Mouse (Mus musculus) heart, adult 2 months (tissue): ENCODE results near the gene Slc7a6.

Experiments
- CTCF ChIP-seq: fragments of 200-600 bp; IDR thresholded peaks from 2 replicates; pipeline ENCODE4 v1.8.1; 2022; ENCODE audit warnings: antibody characterized with exemption, mild to moderate bottlenecking, moderate library complexity
- EP300 ChIP-seq: fragments of 200-500 bp; IDR thresholded peaks from 2 replicates; pipeline ENCODE4 v1.6.1; 2011; ENCODE audit warnings: low read depth, low read length, control low read depth; ENCODE audit not compliant: insufficient read depth
- POLR2A ChIP-seq: fragments of 200-500 bp; IDR thresholded peaks from 2 replicates; pipeline ENCODE4 v1.6.1; 2011; ENCODE audit warnings: mild to moderate bottlenecking, low read depth, low read length, control low read depth; ENCODE audit not compliant: insufficient read depth

DNA sequence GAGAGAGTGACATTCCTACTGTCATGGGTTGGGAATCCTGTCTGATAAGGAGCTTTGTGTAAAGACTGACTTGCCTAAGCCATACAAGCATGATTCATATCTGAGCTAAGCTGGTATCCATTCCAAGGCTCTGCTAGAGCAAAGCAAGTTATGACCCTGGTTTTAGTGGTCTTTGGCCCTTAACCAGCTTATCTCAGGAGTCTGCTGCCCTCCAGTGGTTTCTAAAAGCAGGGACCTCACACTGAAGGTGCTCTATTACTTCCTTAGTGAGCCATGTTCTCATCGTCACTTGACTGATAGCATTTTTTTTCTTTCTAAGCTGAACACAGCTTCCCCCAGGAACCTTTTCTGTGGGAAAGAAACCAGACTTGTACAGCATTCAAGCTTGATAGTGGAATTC, 30.1 kb downstream of the Slc7a6 start:
- TF ChIP-seq CTCF: peak; percentile 82
- TF ChIP-seq POLR2A: no peak
- no peak for TF ChIP-seq EP300
